Mouse (Mus musculus) G1E (cell line): ENCODE measurements around the gene Zfp94. TPM values are rescaled to one million over a fixed set of nuclear protein-coding genes. Genes with fewer than 3 reads are reported as not detected.

Experiments
- ATAC-seq: 2 replicates; pipeline ENCODE4 v1.8.0; 2016; ENCODE audit warnings: mild to moderate bottlenecking; ENCODE audit not compliant: insufficient number of reproducible peaks, poor library complexity, low FRiP score, severe bottlenecking; ENCODE audit errors: extremely low read depth
- DNase-seq: peaks from one replicate; pipeline ENCODE4 v3.0.0; 2012; ENCODE audit warnings: low spot score
- H3K27me3 ChIP-seq: 2 replicates; pipeline ENCODE4 v1.6.1; 2012; ENCODE audit warnings: mild to moderate bottlenecking, low read length, inconsistent platforms; ENCODE audit not compliant: insufficient read depth
- H3K36me3 ChIP-seq: replicated peaks from 2 replicates; pipeline ENCODE3; 2012; ENCODE audit warnings: mild to moderate bottlenecking, inconsistent platforms
- H3K4me1 ChIP-seq: 2 replicates; pipeline ENCODE4 v1.6.1; 2012; ENCODE audit warnings: low read depth, low read length, inconsistent platforms, mixed read lengths; ENCODE audit not compliant: insufficient read depth
- H3K4me3 ChIP-seq: 2 replicates; pipeline ENCODE4 v1.5.1; 2012; ENCODE audit warnings: low read depth, mild to moderate bottlenecking, inconsistent platforms, low read length, moderate library complexity, mixed read lengths
- H3K9me3 ChIP-seq: replicated peaks from 2 replicates; pipeline ENCODE4 v1.6.1; 2012; ENCODE audit warnings: inconsistent platforms
- CTCF ChIP-seq: IDR thresholded peaks from 2 replicates; pipeline ENCODE4 v1.5.1; 2012; ENCODE audit warnings: low read depth, low read length, inconsistent platforms, mixed read lengths
- GATA1 ChIP-seq: IDR thresholded peaks from 2 replicates; pipeline ENCODE4 v1.6.1; 2012; ENCODE audit warnings: borderline replicate concordance, low read length, inconsistent platforms, mixed read lengths
- GATA2 ChIP-seq: IDR thresholded peaks from 2 replicates; pipeline ENCODE4 v1.6.1; 2012; ENCODE audit warnings: low read depth, low read length, inconsistent platforms, borderline replicate concordance
- POLR2AphosphoS5 ChIP-seq: IDR thresholded peaks from 2 replicates; pipeline ENCODE4 v1.6.1; 2012; ENCODE audit warnings: low read depth, low read length, inconsistent platforms; ENCODE audit not compliant: insufficient replicate concordance
- TAL1 ChIP-seq: conservative IDR thresholded peaks from 2 replicates; pipeline ENCODE4 v1.6.1; 2012; ENCODE audit warnings: low read depth, low read length, inconsistent platforms, mixed read lengths
- polyA plus RNA-seq: library from polyadenylated mRNA; stranded (reverse); fragments of >175 nt; gene quantifications from 2 replicates; pipeline ENCODE4 v1.2.3, GENCODE M21; 2012
- total RNA-seq, 2 experiments: library from RNA; stranded (forward) in 1 of 2; stranded (reverse) in 1 of 2; fragments of 200-1000 nt in 1 of 2; fragments of >200 nt in 1 of 2; fragmentation: Nextera tagmentation in 1 of 2; gene quantifications; 2 replicates each; pipeline ENCODE4 v1.2.3; 2014 to 2017

The Zfp94 gene
- total and polyA plus RNA-seq, 3 experiments: 3.5 to 12.5 (median 6.0) TPM

- TF ChIP-seq CTCF (no peak), TAL1 (no peak), POLR2AphosphoS5 (no peak), GATA1 (no peak), GATA2 (no peak)
- no peak for ATAC-seq
- DNase-seq: no peak
Measured at GRCm38 (mm10) chr7:24335699-24336309, 19.3 kb upstream of the Zfp94 start.

GRCm38 (mm10) chr7:24333304-24333986 is 17.0 kb upstream of the Zfp94 start, which contains the start of gene Tescl:
Gene Tescl, minus strand, starts transcription at chr7:24333936.
- H3K4me3 ChIP-seq: no peak within 1 kb of the TSS
- no peaks in the 10 kb centered on the region for H3K4me1 ChIP-seq
- DNase-seq: no peak
- H3K27me3 ChIP-seq: peaks cover 19% of the 10 kb centered on the region
- no peaks in the 10 kb centered on the region for H3K9me3 ChIP-seq
- TF ChIP-seq POLR2AphosphoS5: no peak
- TF ChIP-seq TAL1: no peak
- no peak for TF ChIP-seq GATA2
- TF ChIP-seq GATA1: no peak
- no peak for TF ChIP-seq CTCF
- H3K36me3 ChIP-seq: no peaks in the 10 kb centered on the region
- ATAC-seq: no peak

More at GRCm38 (mm10) chr7:24335699-24336309, 19.3 kb upstream of the Zfp94 start:
- Histone ChIP-seq H3K4me3 (no peak overlapping the region), H3K36me3 (no peaks in the 10 kb centered on the region), H3K9me3 (no peaks in the 10 kb centered on the region), H3K4me1 (no peaks in the 10 kb centered on the region), H3K27me3 (peaks cover 19% of the 10 kb centered on the region)

DNA sequence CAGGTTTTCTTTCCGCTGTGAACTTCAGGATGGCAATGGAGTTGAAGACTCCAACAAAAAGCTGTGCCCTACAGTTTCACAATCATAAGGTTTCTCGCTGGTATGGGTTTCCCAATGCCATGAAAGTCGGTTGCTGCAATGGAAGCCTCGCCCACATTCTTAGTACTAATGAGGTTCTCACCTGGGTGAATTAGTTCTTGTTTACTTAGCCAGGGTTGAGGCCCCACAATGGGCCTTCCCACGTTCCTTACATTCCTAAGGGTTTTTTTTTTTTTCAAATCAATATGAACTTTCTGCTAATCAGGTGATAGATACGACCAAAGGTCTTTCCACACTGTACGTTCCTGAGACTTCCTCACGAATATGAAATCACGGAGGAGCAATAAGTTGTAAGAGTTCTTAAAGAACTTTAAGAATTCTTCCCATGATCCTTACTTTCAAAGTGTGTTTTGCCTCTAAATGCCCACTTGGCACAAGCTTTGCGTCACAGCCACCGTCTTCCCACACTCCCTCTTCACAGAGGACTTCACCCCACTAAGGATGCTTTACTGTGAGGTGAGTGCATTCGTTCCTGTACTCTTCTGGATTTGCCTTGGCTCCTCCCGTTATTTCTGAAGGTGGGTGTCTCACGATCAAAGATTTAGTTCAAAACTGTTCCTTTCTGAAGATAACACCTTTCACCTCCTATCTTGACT is 11.0 kb upstream of the Zfp94 start:
- DNase-seq (no peak), ATAC-seq (no peak)

GRCm38 (mm10) chr7:24326273-24327135 is 10.0 kb upstream of the Zfp94 start:
- no peak overlapping the region for H3K4me3 ChIP-seq
- TF ChIP-seq GATA2 (no peak), CTCF (no peak), POLR2AphosphoS5 (no peak), GATA1 (no peak)
- DNase-seq (no peak), ATAC-seq (no peak)
- H3K9me3 ChIP-seq: peaks cover 11% of the 10 kb centered on the region
- H3K36me3 ChIP-seq: no peaks in the 10 kb centered on the region
- no peaks in the 10 kb centered on the region for H3K4me1 ChIP-seq
- peaks cover 8% of the 10 kb centered on the region for H3K27me3 ChIP-seq

More for the DNA sequence above, 11.0 kb upstream of the Zfp94 start:
- Histone ChIP-seq H3K4me1 (no peaks in the 10 kb centered on the region), H3K9me3 (peaks cover 11% of the 10 kb centered on the region), H3K27me3 (peaks cover 7% of the 10 kb centered on the region), H3K36me3 (no peaks in the 10 kb centered on the region), H3K4me3 (no peak overlapping the region)
- no peak for TF ChIP-seq CTCF
- TF ChIP-seq GATA2: no peak
- no peak for TF ChIP-seq TAL1
- TF ChIP-seq POLR2AphosphoS5: no peak
- no peak for TF ChIP-seq GATA1

DNA sequence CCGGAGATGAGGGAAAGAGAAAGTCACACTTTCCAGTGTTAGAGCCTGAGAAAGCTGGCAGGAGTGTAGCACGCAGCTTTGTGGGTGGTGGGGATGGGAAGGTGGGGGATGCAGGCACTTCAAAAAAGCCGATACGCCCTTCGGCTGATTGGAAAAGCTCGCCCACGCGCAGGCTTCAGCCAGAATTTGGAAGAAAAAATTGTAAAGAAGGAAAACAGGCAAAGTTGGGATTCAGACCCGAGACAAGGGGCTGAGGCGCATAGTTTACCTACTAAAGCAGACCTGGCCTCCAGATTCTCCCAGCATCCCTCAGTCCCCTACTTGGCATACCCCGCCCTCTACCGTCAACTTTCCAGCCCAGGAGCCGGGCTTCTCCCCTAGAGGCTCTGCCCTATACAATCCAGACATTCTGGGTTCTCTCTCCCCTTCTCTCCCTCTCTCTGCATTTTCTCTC is 9.2 kb upstream of the Zfp94 start:
- Histone ChIP-seq H3K4me3 (no peak overlapping the region), H3K4me1 (no peaks in the 10 kb centered on the region), H3K9me3 (peaks cover 11% of the 10 kb centered on the region), H3K36me3 (no peaks in the 10 kb centered on the region), H3K27me3 (peaks cover 12% of the 10 kb centered on the region)
- ATAC-seq (no peak), DNase-seq (no peak)
- no peak for TF ChIP-seq GATA2

GRCm38 (mm10) chr7:24325197-24325596 is 8.7 kb upstream of the Zfp94 start:
- H3K4me1 ChIP-seq: no peaks in the 10 kb centered on the region

More at GRCm38 (mm10) chr7:24325197-24325596, 8.7 kb upstream of the Zfp94 start:
- ATAC-seq (no peak), DNase-seq (no peak)
- peaks cover 11% of the 10 kb centered on the region for H3K9me3 ChIP-seq
- no peak overlapping the region for H3K4me3 ChIP-seq
- no peaks in the 10 kb centered on the region for H3K36me3 ChIP-seq
- H3K27me3 ChIP-seq: peaks cover 12% of the 10 kb centered on the region
- TF ChIP-seq TAL1 (no peak), GATA2 (no peak), CTCF (no peak), POLR2AphosphoS5 (no peak), GATA1 (no peak)
